Mouse (Mus musculus) kidney, postnatal 0 days (tissue): Measurements from ENCODE around the gene Ttc30a1. TPM values are rescaled to one million over a fixed set of nuclear protein-coding genes. Genes with fewer than 3 reads are reported as not detected.

Experiments used
- ATAC-seq: fragments of 200-750 bp; cut with Nextera tagmentation; replicated peaks from 2 replicates; pipeline ENCODE4 v1.8.0; 2017; ENCODE audit warnings: low read depth, moderate number of reproducible peaks, moderate TSS enrichment, moderate library complexity; ENCODE audit not compliant: low FRiP score
- DNase-seq: peaks from one replicate; pipeline ENCODE4 v3.0.0-alpha.2; 2016; ENCODE audit warnings: low spot score
- H3K27ac ChIP-seq: fragments of 300-500 bp; sonication (generic); 2 replicates; pipeline ENCODE4 v1.5.1; 2014; ENCODE audit warnings: mild to moderate bottlenecking
- H3K27me3 ChIP-seq: fragments of 300-500 bp; sonication (generic); 2 replicates; pipeline ENCODE4 v1.6.1; 2014; ENCODE audit warnings: low read length, mixed read lengths; ENCODE audit not compliant: insufficient read depth
- H3K36me3 ChIP-seq: fragments of 300-500 bp; sonication (generic); 2 replicates; pipeline ENCODE4 v1.6.1; 2014; ENCODE audit warnings: low read length, mixed read lengths; ENCODE audit not compliant: insufficient read depth
- H3K4me1 ChIP-seq: fragments of 300-500 bp; sonication (generic); replicated peaks from 2 replicates; pipeline ENCODE4 v1.6.1; 2014; ENCODE audit warnings: antibody characterized with exemption, low read length, mixed read lengths; ENCODE audit not compliant: insufficient read depth
- H3K4me2 ChIP-seq: fragments of 300-500 bp; sonication (generic); 2 replicates; pipeline ENCODE4 v1.6.1; 2014; ENCODE audit warnings: mild to moderate bottlenecking, low read length, moderate library complexity, mixed read lengths
- H3K4me3 ChIP-seq: fragments of 300-500 bp; sonication (generic); replicated peaks from 2 replicates; pipeline ENCODE4 v1.5.1; 2014; ENCODE audit warnings: low read depth, low read length
- H3K9ac ChIP-seq: fragments of 300-500 bp; sonication (generic); 2 replicates; pipeline ENCODE4 v1.6.1; 2014; ENCODE audit warnings: low read depth, low read length
- H3K9me3 ChIP-seq: fragments of 300-500 bp; sonication (generic); replicated peaks from 2 replicates; pipeline ENCODE4 v1.6.1; 2016; ENCODE audit warnings: low read length, inconsistent platforms, mixed read lengths
- CTCF ChIP-seq: IDR thresholded peaks from 2 replicates; pipeline ENCODE4 v1.5.1; 2016; ENCODE audit warnings: antibody characterized with exemption, low read depth, mild to moderate bottlenecking, moderate library complexity
- WGBS: fragments of 180-500 bp; shearing (Covaris S2); extraction: QIAGEN DNeasy Blood & Tissue Kit; methylation state at CpG from one replicate; pipeline ENCODE4 v1.1.7; 2014; 5-methylcytosine and 5-hydroxymethylcytosine counted together
- polyA plus RNA-seq: library from polyadenylated mRNA; unstranded; fragments of >200 nt; fragmentation: Nextera tagmentation; extraction: Ambion mirVana; gene quantifications from 2 replicates; pipeline ENCODE4 v1.2.1, GENCODE M21; 2015

The Ttc30a1 gene
- polyA plus RNA-seq, 1 experiment from 2014 or later = 6.7 TPM

- Histone ChIP-seq H3K4me1 (no peaks in the 10 kb centered on the region), H3K27ac (no peak overlapping the region), H3K9me3 (no peaks in the 10 kb centered on the region), H3K36me3 (no peaks in the 10 kb centered on the region; the same call in 1 of the 2 replicates), H3K27me3 (no peaks in the 10 kb centered on the region), H3K4me3 (no peak overlapping the region), H3K4me2 (no peak overlapping the region), H3K9ac (no peak overlapping the region)
- ATAC-seq (no peak), DNase-seq (no peak)
- WGBS = 33% methylated on average over 7 of the region's 7 CpGs
- no peak for TF ChIP-seq CTCF
Measured at GRCm38 (mm10) chr2:75933541-75933940, 48.2 kb downstream of the Ttc30a1 start.

- DNase-seq (no peak), ATAC-seq (no peak)
- H3K27me3 ChIP-seq = no peaks in the 10 kb centered on the region
- H3K9me3 ChIP-seq = no peaks in the 10 kb centered on the region
- no peak for TF ChIP-seq CTCF
- H3K4me1 ChIP-seq = no peaks in the 10 kb centered on the region
- H3K27ac ChIP-seq = no peak overlapping the region
- WGBS = 81% methylated on average over 2 of the region's 2 CpGs
- H3K4me2 ChIP-seq = no peak overlapping the region
- H3K9ac ChIP-seq = no peak overlapping the region
- H3K4me3 ChIP-seq = no peak overlapping the region
- H3K36me3 ChIP-seq = peaks cover 5% of the 10 kb centered on the region; the same call in 1 of the 2 replicates
Measured at GRCm38 (mm10) chr2:75930941-75931340, 50.8 kb downstream of the Ttc30a1 start.

GRCm38 (mm10) chr2:75929786-75930444 lies 51.9 kb downstream of the Ttc30a1 start:
- no peak overlapping the region for H3K9ac ChIP-seq
- WGBS = 87% methylated on average over 6 of the region's 6 CpGs
- H3K4me2 ChIP-seq = no peak overlapping the region
- no peaks in the 10 kb centered on the region for H3K9me3 ChIP-seq
- no peak overlapping the region for H3K4me3 ChIP-seq
- no peak for TF ChIP-seq CTCF
- no peak for DNase-seq
- no peak overlapping the region for H3K27ac ChIP-seq
- peaks cover 5% of the 10 kb centered on the region; the same call in 1 of the 2 replicates for H3K36me3 ChIP-seq
- no peak for ATAC-seq
- H3K27me3 ChIP-seq = no peaks in the 10 kb centered on the region
- H3K4me1 ChIP-seq = no peaks in the 10 kb centered on the region

- WGBS = 98% methylated on average over 2 of the region's 2 CpGs
- H3K4me1 ChIP-seq = no peaks in the 10 kb centered on the region
Measured at GRCm38 (mm10) chr2:75929141-75929540, 52.6 kb downstream of the Ttc30a1 start.

More at GRCm38 (mm10) chr2:75929141-75929540, 52.6 kb downstream of the Ttc30a1 start:
- no peak for TF ChIP-seq CTCF
- Histone ChIP-seq H3K9ac (no peak overlapping the region), H3K4me2 (no peak overlapping the region), H3K27me3 (no peaks in the 10 kb centered on the region), H3K36me3 (peaks cover 5% of the 10 kb centered on the region; the same call in 1 of the 2 replicates), H3K4me3 (no peak overlapping the region), H3K9me3 (no peaks in the 10 kb centered on the region), H3K27ac (no peak overlapping the region)
- DNase-seq (no peak), ATAC-seq (no peak)

Other genes with a start within 250 kb of the Ttc30a1 start
- 22.7 and 25.6 TPM in 2 replicates for gene Agps, start 149.8 kb downstream of the Ttc30a1 start, polyA plus RNA-seq
- 14.1 and 14.5 TPM in 2 replicates for gene Ttc30b, start 43.4 kb downstream of the Ttc30a1 start, polyA plus RNA-seq
- 0.18 and 0.51 TPM in 2 replicates for gene Ttc30a2, start 3.8 kb downstream of the Ttc30a1 start, polyA plus RNA-seq